Mouse (Mus musculus) brain, embryonic 14.5 days (tissue): Measurements from ENCODE around the gene Slc10a6.

Experiments
- CTCF ChIP-seq: fragments of 200-500 bp; IDR thresholded peaks from 2 replicates; pipeline ENCODE4 v1.5.1; 2012; ENCODE audit warnings: inconsistent platforms, mild to moderate bottlenecking, moderate library complexity, borderline replicate concordance; ENCODE audit not compliant: insufficient read depth, insufficient read length; ENCODE audit errors: extremely low read depth
- POLR2A ChIP-seq: fragments of 200-500 bp; IDR thresholded peaks from 2 replicates; pipeline ENCODE4 v1.6.1; 2012; ENCODE audit warnings: mild to moderate bottlenecking, inconsistent platforms, borderline replicate concordance; ENCODE audit not compliant: poor library complexity, insufficient read depth, insufficient read length, severe bottlenecking; ENCODE audit errors: extremely low read depth

DNA sequence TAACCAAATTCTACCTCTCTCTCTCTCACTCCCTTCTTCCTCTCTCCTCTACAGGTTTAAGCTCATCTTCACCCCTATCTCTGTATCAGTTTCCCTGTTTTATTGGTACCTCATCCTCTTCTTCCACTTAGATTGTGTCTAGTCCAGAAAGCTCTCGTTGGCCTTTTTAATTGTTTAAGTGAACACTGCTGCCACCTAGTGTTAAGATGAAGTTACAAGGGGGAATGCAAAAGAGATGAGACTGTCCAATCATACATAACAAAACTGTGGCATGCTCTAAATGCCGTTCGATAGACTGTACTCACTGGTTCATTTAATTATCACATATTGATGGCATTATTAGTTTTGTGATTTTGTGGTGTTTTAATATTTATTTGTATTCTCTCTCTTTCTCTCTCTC, 30.4 kb upstream of the Slc10a6 start:
- TF ChIP-seq CTCF (peak; percentile 49; the same call in 1 of the 2 replicates), POLR2A (no peak)
